Mouse (Mus musculus) small intestine, adult 2 months (tissue): ENCODE data around the gene Irf2.

Experiments used
- CTCF ChIP-seq: fragments of 200-500 bp; IDR thresholded peaks from 2 replicates; pipeline ENCODE4 v1.5.1; 2012; ENCODE audit warnings: low read depth, mild to moderate bottlenecking, control low read depth, inconsistent platforms, low read length, moderate library complexity, mixed read lengths; ENCODE audit not compliant: insufficient replicate concordance, insufficient read length; ENCODE audit errors: extremely low read depth
- POLR2A ChIP-seq: fragments of 200-500 bp; IDR thresholded peaks from 2 replicates; pipeline ENCODE4 v1.6.1; 2012; ENCODE audit warnings: low read depth, mild to moderate bottlenecking, control low read depth, inconsistent platforms, low read length, moderate library complexity

DNA sequence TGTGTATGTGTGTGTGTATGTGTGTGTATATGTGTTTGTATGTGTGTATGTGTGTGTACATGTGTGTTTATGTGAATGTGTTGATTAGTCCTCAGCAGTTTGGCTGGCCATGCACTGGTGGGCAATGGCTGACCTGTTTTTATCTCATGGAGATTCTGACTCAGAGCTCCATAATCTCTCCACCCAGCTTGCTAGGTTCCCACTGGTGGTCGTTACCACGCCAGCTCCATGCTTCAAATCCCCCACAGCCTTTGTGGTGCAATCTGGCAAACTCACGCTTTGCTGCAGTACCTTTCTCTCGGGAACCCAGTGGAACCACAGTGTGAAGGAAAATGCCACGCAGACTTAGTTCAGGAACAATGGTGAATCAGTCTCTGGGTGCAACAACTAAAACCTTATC is 54.8 kb downstream of the Irf2 start:
- TF ChIP-seq CTCF (no peak), POLR2A (no peak)
